Mouse (Mus musculus): Measurements from ENCODE around the gene Mss51. TPM values are rescaled to one million over a fixed set of nuclear protein-coding genes. Genes with fewer than 3 reads are reported as not detected.

Gene Mss51
- 2.0 TPM for polyA plus RNA-seq (2015; fragmentation: Illumina TruSeq; extraction: RNeasy Lipid Tissue Mini Kit (QIAGEN cat#74804); ENCODE audit: insufficient read depth, low read depth, low replicate concordance)

GRCm38 (mm10) chr14:20496603-20497002 lies at the start of gene Mss51:
Gene Mss51, minus strand, starts transcription at chr14:20496901.

GRCm38 (mm10) chr14:20546415-20546814 lies 49.7 kb upstream of the Mss51 start, which contains the start of gene Ppp3cb:
Gene Ppp3cb, minus strand, starts transcription at chr14:20546573.

GRCm38 (mm10) chr14:20479291-20480194 lies 17.2 kb downstream of the Mss51 start, which contains the start of gene Anxa7:
Gene Anxa7, minus strand, starts transcription at chr14:20480133.

GRCm38 (mm10) chr14:20451765-20452331 lies 44.9 kb downstream of the Mss51 start, which contains the start of gene Cfap70:
Gene Cfap70, minus strand, starts transcription at chr14:20452226.

Other genes with a start within 250 kb of the Mss51 start
- gene Kcnk16, start 227.7 kb downstream of the Mss51 start, polyA plus RNA-seq (2015; fragmentation: Illumina TruSeq; extraction: RNeasy Lipid Tissue Mini Kit (QIAGEN cat#74804); ENCODE audit: insufficient read depth, low read depth, low replicate concordance), result 14.7 TPM
- 10.6 TPM for gene Nudt13, start 202.2 kb downstream of the Mss51 start, polyA plus RNA-seq (2015; fragmentation: Illumina TruSeq; extraction: RNeasy Lipid Tissue Mini Kit (QIAGEN cat#74804); ENCODE audit: insufficient read depth, low read depth, low replicate concordance)
- 6.0 TPM for gene Ecd, start 148.8 kb downstream of the Mss51 start, polyA plus RNA-seq (2015; fragmentation: Illumina TruSeq; extraction: RNeasy Lipid Tissue Mini Kit (QIAGEN cat#74804); ENCODE audit: insufficient read depth, low read depth, low replicate concordance)
- 8.1 TPM for gene Fam149b, start 148.7 kb downstream of the Mss51 start, polyA plus RNA-seq (2015; fragmentation: Illumina TruSeq; extraction: RNeasy Lipid Tissue Mini Kit (QIAGEN cat#74804); ENCODE audit: insufficient read depth, low read depth, low replicate concordance)
- gene Dnajc9, start 108.0 kb downstream of the Mss51 start, polyA plus RNA-seq (2015; fragmentation: Illumina TruSeq; extraction: RNeasy Lipid Tissue Mini Kit (QIAGEN cat#74804); ENCODE audit: insufficient read depth, low read depth, low replicate concordance), result 3.4 TPM
- 10.0 TPM for gene Mrps16, start 103.3 kb downstream of the Mss51 start, polyA plus RNA-seq (2015; fragmentation: Illumina TruSeq; extraction: RNeasy Lipid Tissue Mini Kit (QIAGEN cat#74804); ENCODE audit: insufficient read depth, low read depth, low replicate concordance)
- not detected for gene Cfap70, start 44.7 kb downstream of the Mss51 start, polyA plus RNA-seq (2015; fragmentation: Illumina TruSeq; extraction: RNeasy Lipid Tissue Mini Kit (QIAGEN cat#74804); ENCODE audit: insufficient read depth, low read depth, low replicate concordance)
- gene Anxa7, start 16.8 kb downstream of the Mss51 start, polyA plus RNA-seq (2015; fragmentation: Illumina TruSeq; extraction: RNeasy Lipid Tissue Mini Kit (QIAGEN cat#74804); ENCODE audit: insufficient read depth, low read depth, low replicate concordance), result 24.2 TPM
- gene Ppp3cb, start 49.7 kb upstream of the Mss51 start, polyA plus RNA-seq (2015; fragmentation: Illumina TruSeq; extraction: RNeasy Lipid Tissue Mini Kit (QIAGEN cat#74804); ENCODE audit: insufficient read depth, low read depth, low replicate concordance), result 10.5 TPM
- 2.5 TPM for gene Usp54, start 144.2 kb upstream of the Mss51 start, polyA plus RNA-seq (2015; fragmentation: Illumina TruSeq; extraction: RNeasy Lipid Tissue Mini Kit (QIAGEN cat#74804); ENCODE audit: insufficient read depth, low read depth, low replicate concordance)
- gene Myoz1, start 159.6 kb upstream of the Mss51 start, polyA plus RNA-seq (2015; fragmentation: Illumina TruSeq; extraction: RNeasy Lipid Tissue Mini Kit (QIAGEN cat#74804); ENCODE audit: insufficient read depth, low read depth, low replicate concordance), result not detected
- not detected for gene Synpo2l, start 171.5 kb upstream of the Mss51 start, polyA plus RNA-seq (2015; fragmentation: Illumina TruSeq; extraction: RNeasy Lipid Tissue Mini Kit (QIAGEN cat#74804); ENCODE audit: insufficient read depth, low read depth, low replicate concordance)
- gene Sec24c, start 177.4 kb upstream of the Mss51 start, polyA plus RNA-seq (2015; fragmentation: Illumina TruSeq; extraction: RNeasy Lipid Tissue Mini Kit (QIAGEN cat#74804); ENCODE audit: insufficient read depth, low read depth, low replicate concordance), result 25.6 TPM
- 2.7 TPM for gene Fut11, start 198.1 kb upstream of the Mss51 start, polyA plus RNA-seq (2015; fragmentation: Illumina TruSeq; extraction: RNeasy Lipid Tissue Mini Kit (QIAGEN cat#74804); ENCODE audit: insufficient read depth, low read depth, low replicate concordance)
- gene Chchd1, start 206.1 kb upstream of the Mss51 start, polyA plus RNA-seq (2015; fragmentation: Illumina TruSeq; extraction: RNeasy Lipid Tissue Mini Kit (QIAGEN cat#74804); ENCODE audit: insufficient read depth, low read depth, low replicate concordance), result 33.2 TPM
- 30.3 TPM for gene Zswim8, start 210.7 kb upstream of the Mss51 start, polyA plus RNA-seq (2015; fragmentation: Illumina TruSeq; extraction: RNeasy Lipid Tissue Mini Kit (QIAGEN cat#74804); ENCODE audit: insufficient read depth, low read depth, low replicate concordance)
- gene Ndst2, start 237.7 kb upstream of the Mss51 start, polyA plus RNA-seq (2015; fragmentation: Illumina TruSeq; extraction: RNeasy Lipid Tissue Mini Kit (QIAGEN cat#74804); ENCODE audit: insufficient read depth, low read depth, low replicate concordance), result 16.2 TPM

All from pancreas, adult 10 weeks (tissue).